Mouse (Mus musculus) stomach, embryonic 15.5 days (tissue): Measurements from ENCODE around the gene Dock2. TPM values are rescaled to one million over a fixed set of nuclear protein-coding genes. Genes with fewer than 3 reads are reported as not detected.

Experiments
- ATAC-seq: fragments of 200-750 bp; cut with Nextera tagmentation; 2 replicates; pipeline ENCODE4 v1.8.0; 2017; ENCODE audit warnings: low read depth, moderate number of reproducible peaks, moderate TSS enrichment; ENCODE audit not compliant: insufficient read depth, low FRiP score
- H3K27ac ChIP-seq: fragments of 300-500 bp; sonication (generic); 2 replicates; pipeline ENCODE4 v1.5.1; 2015; ENCODE audit warnings: mild to moderate bottlenecking, inconsistent platforms
- H3K27me3 ChIP-seq: fragments of 300-500 bp; sonication (generic); replicated peaks from 2 replicates; pipeline ENCODE4 v1.6.1; 2015; ENCODE audit warnings: inconsistent platforms
- H3K36me3 ChIP-seq: fragments of 300-500 bp; sonication (generic); 2 replicates; pipeline ENCODE4 v1.6.1; 2015; ENCODE audit warnings: inconsistent platforms
- H3K4me1 ChIP-seq: fragments of 300-500 bp; sonication (generic); 2 replicates; pipeline ENCODE4 v1.6.1; 2015; ENCODE audit warnings: inconsistent platforms
- H3K4me2 ChIP-seq: fragments of 300-500 bp; sonication (generic); 2 replicates; pipeline ENCODE4 v1.6.1; 2015; ENCODE audit warnings: mild to moderate bottlenecking, inconsistent platforms
- H3K4me3 ChIP-seq: fragments of 300-500 bp; sonication (generic); replicated peaks from 2 replicates; pipeline ENCODE4 v1.5.1; 2015; ENCODE audit warnings: inconsistent platforms
- H3K9ac ChIP-seq: fragments of 300-500 bp; sonication (generic); 2 replicates; pipeline ENCODE4 v1.6.1; 2015; ENCODE audit warnings: inconsistent platforms
- H3K9me3 ChIP-seq: fragments of 300-500 bp; sonication (generic); 2 replicates; pipeline ENCODE4 v1.6.1; 2016; ENCODE audit warnings: inconsistent platforms
- WGBS: fragments of 180-500 bp; shearing (Covaris S2); methylation state at CpG from one replicate; pipeline ENCODE4 v1.1.7; 2015; 5-methylcytosine and 5-hydroxymethylcytosine counted together
- polyA plus RNA-seq: library from polyadenylated mRNA; unstranded; fragments of >200 nt; fragmentation: Nextera tagmentation; extraction: Ambion mirVana; gene quantifications from 2 replicates; pipeline ENCODE4 v1.2.1, GENCODE M21; 2015

The Dock2 gene
- polyA plus RNA-seq, 1 experiment from 2014 or later, result 2.4 TPM

- 86% methylated on average over 7 of the region's 7 CpGs for WGBS
- no peaks in the 10 kb centered on the region for H3K9me3 ChIP-seq
- no peaks in the 10 kb centered on the region for H3K27me3 ChIP-seq
- ATAC-seq, result no peak
- H3K4me3 ChIP-seq, result no peak overlapping the region
- no peak overlapping the region for H3K9ac ChIP-seq
- H3K27ac ChIP-seq, result no peak overlapping the region
- no peaks in the 10 kb centered on the region for H3K4me1 ChIP-seq
- no peaks in the 10 kb centered on the region for H3K36me3 ChIP-seq
- no peak overlapping the region for H3K4me2 ChIP-seq
Observed at GRCm38 (mm10) chr11:34300064-34300463, 483.6 kb downstream of the Dock2 start.

GRCm38 (mm10) chr11:34299550-34299949 lies 484.1 kb downstream of the Dock2 start:
- Histone ChIP-seq H3K4me2 (no peak overlapping the region), H3K9ac (no peak overlapping the region), H3K27me3 (no peaks in the 10 kb centered on the region), H3K36me3 (no peaks in the 10 kb centered on the region), H3K4me1 (no peaks in the 10 kb centered on the region), H3K9me3 (no peaks in the 10 kb centered on the region), H3K4me3 (no peak overlapping the region), H3K27ac (no peak overlapping the region)
- 70% methylated on average over 1 of the region's 1 CpGs for WGBS
- no peak for ATAC-seq

- Histone ChIP-seq H3K36me3 (no peaks in the 10 kb centered on the region), H3K4me3 (no peak overlapping the region), H3K9me3 (no peaks in the 10 kb centered on the region), H3K4me1 (no peaks in the 10 kb centered on the region), H3K27me3 (no peaks in the 10 kb centered on the region), H3K9ac (no peak overlapping the region), H3K4me2 (no peak overlapping the region), H3K27ac (no peak overlapping the region)
- 81% methylated on average over 5 of the region's 5 CpGs for WGBS
- no peak for ATAC-seq
Observed at GRCm38 (mm10) chr11:34297698-34298378, 485.9 kb downstream of the Dock2 start.

GRCm38 (mm10) chr11:34291304-34291703 lies 492.4 kb downstream of the Dock2 start:
- no peaks in the 10 kb centered on the region for H3K27me3 ChIP-seq
- H3K4me1 ChIP-seq, result no peaks in the 10 kb centered on the region
- H3K9ac ChIP-seq, result no peak overlapping the region
- H3K27ac ChIP-seq, result no peak overlapping the region
- no peaks in the 10 kb centered on the region for H3K36me3 ChIP-seq
- no peak overlapping the region for H3K4me2 ChIP-seq
- H3K4me3 ChIP-seq, result no peak overlapping the region
- 53% methylated on average over 3 of the region's 3 CpGs for WGBS
- H3K9me3 ChIP-seq, result no peaks in the 10 kb centered on the region
- no peak for ATAC-seq

GRCm38 (mm10) chr11:34290708-34291107 lies 493.0 kb downstream of the Dock2 start:
- Histone ChIP-seq H3K9ac (no peak overlapping the region), H3K4me1 (no peaks in the 10 kb centered on the region), H3K27ac (no peak overlapping the region), H3K27me3 (no peaks in the 10 kb centered on the region), H3K4me3 (no peak overlapping the region), H3K9me3 (no peaks in the 10 kb centered on the region), H3K36me3 (no peaks in the 10 kb centered on the region), H3K4me2 (no peak overlapping the region)
- no peak for ATAC-seq
- WGBS, result 49% methylated on average over 2 of the region's 2 CpGs

- Histone ChIP-seq H3K4me2 (no peak overlapping the region), H3K27ac (no peak overlapping the region), H3K9ac (no peak overlapping the region), H3K4me1 (no peaks in the 10 kb centered on the region), H3K27me3 (no peaks in the 10 kb centered on the region), H3K36me3 (no peaks in the 10 kb centered on the region), H3K4me3 (no peak overlapping the region), H3K9me3 (no peaks in the 10 kb centered on the region)
- WGBS, result 49% methylated on average over 4 of the region's 4 CpGs
- ATAC-seq, result no peak
Observed at GRCm38 (mm10) chr11:34290265-34290664, 493.4 kb downstream of the Dock2 start.

- whole genome bisulfite sequencing, result 57% methylated on average over 13 of the region's 13 CpGs
Observed at GRCm38 (mm10) chr11:34284124-34284808, 499.4 kb downstream of the Dock2 start.

GRCm38 (mm10) chr11:34277047-34277445 lies 506.6 kb downstream of the Dock2 start:
- Histone ChIP-seq H3K27me3 (no peaks in the 10 kb centered on the region), H3K4me1 (no peaks in the 10 kb centered on the region), H3K27ac (no peak overlapping the region), H3K4me3 (no peak overlapping the region), H3K9me3 (no peaks in the 10 kb centered on the region), H3K9ac (no peak overlapping the region), H3K4me2 (no peak overlapping the region), H3K36me3 (no peaks in the 10 kb centered on the region)
- ATAC-seq, result no peak
- whole genome bisulfite sequencing, result 65% methylated on average over 3 of the region's 3 CpGs

More at GRCm38 (mm10) chr11:34284124-34284808, 499.4 kb downstream of the Dock2 start:
- Histone ChIP-seq H3K27ac (no peak overlapping the region), H3K4me2 (no peak overlapping the region), H3K9ac (no peak overlapping the region), H3K36me3 (no peaks in the 10 kb centered on the region), H3K4me1 (no peaks in the 10 kb centered on the region), H3K27me3 (no peaks in the 10 kb centered on the region), H3K4me3 (no peak overlapping the region), H3K9me3 (no peaks in the 10 kb centered on the region)
- ATAC-seq, result no peak

- no peaks in the 10 kb centered on the region for H3K36me3 ChIP-seq
- H3K4me3 ChIP-seq, result no peak overlapping the region
- 66% methylated on average over 14 of the region's 14 CpGs for WGBS
- no peaks in the 10 kb centered on the region for H3K4me1 ChIP-seq
- no peak overlapping the region for H3K4me2 ChIP-seq
- no peak overlapping the region for H3K27ac ChIP-seq
- no peaks in the 10 kb centered on the region for H3K27me3 ChIP-seq
- H3K9me3 ChIP-seq, result no peaks in the 10 kb centered on the region
- ATAC-seq, result no peak
- no peak overlapping the region for H3K9ac ChIP-seq
Observed at GRCm38 (mm10) chr11:34276363-34277046, 507.2 kb downstream of the Dock2 start.

- Histone ChIP-seq H3K9ac (no peak overlapping the region), H3K27me3 (no peaks in the 10 kb centered on the region), H3K4me2 (no peak overlapping the region), H3K9me3 (no peaks in the 10 kb centered on the region), H3K27ac (no peak overlapping the region), H3K4me3 (no peak overlapping the region), H3K36me3 (no peaks in the 10 kb centered on the region), H3K4me1 (no peaks in the 10 kb centered on the region)
- WGBS, result 39% methylated on average over 2 of the region's 2 CpGs
- no peak for ATAC-seq
Observed at GRCm38 (mm10) chr11:34275941-34276340, 507.8 kb downstream of the Dock2 start.

GRCm38 (mm10) chr11:34272016-34272415 lies 511.7 kb downstream of the Dock2 start:
- Histone ChIP-seq H3K4me1 (no peaks in the 10 kb centered on the region), H3K4me2 (no peak overlapping the region), H3K27me3 (no peaks in the 10 kb centered on the region), H3K36me3 (no peaks in the 10 kb centered on the region), H3K9me3 (no peaks in the 10 kb centered on the region), H3K27ac (no peak overlapping the region), H3K4me3 (no peak overlapping the region), H3K9ac (no peak overlapping the region)
- 77% methylated on average over 10 of the region's 10 CpGs for WGBS
- no peak for ATAC-seq

GRCm38 (mm10) chr11:34264099-34264498 lies 519.6 kb downstream of the Dock2 start:
- Histone ChIP-seq H3K4me1 (no peaks in the 10 kb centered on the region), H3K36me3 (no peaks in the 10 kb centered on the region), H3K27me3 (no peaks in the 10 kb centered on the region), H3K4me2 (no peak overlapping the region), H3K4me3 (no peak overlapping the region), H3K9me3 (no peaks in the 10 kb centered on the region), H3K27ac (no peak overlapping the region), H3K9ac (no peak overlapping the region)
- ATAC-seq, result no peak
- WGBS, result 96% methylated on average over 1 of the region's 1 CpGs
